Mouse (Mus musculus): ENCODE data around the gene Bmp2k.

DNA sequence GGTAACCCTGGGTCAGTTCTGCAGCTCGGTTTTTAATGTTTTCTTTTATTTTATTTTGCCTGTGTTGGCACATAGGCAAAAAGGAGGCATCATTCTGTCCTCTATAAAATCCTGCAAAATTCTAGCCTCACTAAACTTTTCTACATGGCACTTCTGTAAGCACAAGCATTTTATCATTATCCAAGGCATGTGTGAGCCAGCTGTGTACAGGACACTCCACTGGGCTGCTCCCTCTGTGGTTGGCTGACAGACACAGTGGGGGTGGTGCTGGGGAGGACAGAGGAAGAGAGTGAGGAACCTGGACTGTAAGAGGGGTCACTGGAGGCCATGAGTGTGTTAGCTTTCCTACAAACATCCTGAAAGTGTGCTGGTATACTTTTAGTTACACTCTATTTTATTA lies 64.6 kb downstream of the Bmp2k start:
- no peak for TF ChIP-seq CTCF (IDR thresholded peaks at IDR 0.05; ENCODE audit: insufficient read depth, low read length)
- no peak for TF ChIP-seq POLR2A (IDR thresholded peaks at IDR 0.05; ENCODE audit: borderline replicate concordance, extremely low read depth, low read depth, low read length)
